Mouse (Mus musculus) macrophage (primary cell): ENCODE data around the gene Fmo1. TPM values are rescaled to one million over a fixed set of nuclear protein-coding genes. Genes with fewer than 3 reads are reported as not detected.

Source experiments
- H3K27ac ChIP-seq: fragments of 350-480 bp; formaldehyde crosslinking; 2 replicates; pipeline ENCODE4 v1.9.0; 2021
- H3K36me3 ChIP-seq: fragments of 350-480 bp; formaldehyde crosslinking; 2 replicates; pipeline ENCODE4 v1.9.0; 2021; ENCODE audit errors: inconsistent target
- H3K4me3 ChIP-seq: fragments of 350-480 bp; formaldehyde crosslinking; 2 replicates; pipeline ENCODE4 v1.9.0; 2021; ENCODE audit errors: inconsistent target
- H3K79me2 ChIP-seq: fragments of 350-480 bp; formaldehyde crosslinking; 2 replicates; pipeline ENCODE4 v1.9.0; 2021; ENCODE audit errors: inconsistent target
- WGBS: methylation state at CpG from one replicate; pipeline ENCODE4 v1.1.7; 2026; ENCODE audit warnings: inconsistent platforms; ENCODE audit not compliant: missing documents; 5-methylcytosine and 5-hydroxymethylcytosine counted together
- polyA plus RNA-seq: library from polyadenylated mRNA; stranded (reverse); fragments of 250-400 nt; gene quantifications from 3 replicates; pipeline ENCODE4 v1.2.4, GENCODE M21; 2018; ENCODE audit warnings: inconsistent platforms

Gene Fmo1
- polyA plus RNA-seq, 1 experiment from 2014 or later: not detected

- Histone ChIP-seq H3K4me3 (no peak overlapping the region), H3K36me3 (no peaks in the 10 kb centered on the region), H3K79me2 (no peaks in the 10 kb centered on the region), H3K27ac (no peak overlapping the region)
- WGBS: 98% methylated on average over 5 of the region's 9 CpGs
Measured at GRCm38 (mm10) chr1:162840211-162840610, 26.2 kb downstream of the Fmo1 start.

GRCm38 (mm10) chr1:162838976-162839375, 27.4 kb downstream of the Fmo1 start:
- WGBS: 91% methylated on average over 6 of the region's 6 CpGs
- H3K79me2 ChIP-seq: no peaks in the 10 kb centered on the region
- no peaks in the 10 kb centered on the region for H3K36me3 ChIP-seq
- no peak overlapping the region for H3K4me3 ChIP-seq
- H3K27ac ChIP-seq: no peak overlapping the region

- 89% methylated on average over 5 of the region's 5 CpGs for WGBS
- no peaks in the 10 kb centered on the region for H3K36me3 ChIP-seq
- no peak overlapping the region for H3K4me3 ChIP-seq
- H3K79me2 ChIP-seq: no peaks in the 10 kb centered on the region
- H3K27ac ChIP-seq: no peak overlapping the region
Measured at GRCm38 (mm10) chr1:162834342-162834741, 32.1 kb downstream of the Fmo1 start.

- WGBS: 89% methylated on average over 5 of the region's 5 CpGs
- H3K36me3 ChIP-seq: no peaks in the 10 kb centered on the region
Measured at GRCm38 (mm10) chr1:162832574-162832953, 33.8 kb downstream of the Fmo1 start.

GRCm38 (mm10) chr1:162831838-162832573, 34.4 kb downstream of the Fmo1 start:
- Histone ChIP-seq H3K36me3 (no peaks in the 10 kb centered on the region), H3K4me3 (no peak overlapping the region), H3K27ac (no peak overlapping the region), H3K79me2 (no peaks in the 10 kb centered on the region)
- WGBS: 50% methylated on average over 5 of the region's 5 CpGs

More at GRCm38 (mm10) chr1:162832574-162832953, 33.8 kb downstream of the Fmo1 start:
- Histone ChIP-seq H3K27ac (no peak overlapping the region), H3K79me2 (no peaks in the 10 kb centered on the region), H3K4me3 (no peak overlapping the region)

GRCm38 (mm10) chr1:162819280-162819679, 47.1 kb downstream of the Fmo1 start:
- WGBS: 94% methylated on average over 5 of the region's 5 CpGs
- Histone ChIP-seq H3K79me2 (no peaks in the 10 kb centered on the region), H3K36me3 (no peaks in the 10 kb centered on the region), H3K4me3 (no peak overlapping the region), H3K27ac (no peak overlapping the region)

- H3K79me2 ChIP-seq: no peaks in the 10 kb centered on the region
- no peak overlapping the region for H3K4me3 ChIP-seq
- H3K27ac ChIP-seq: no peak overlapping the region
- WGBS: 91% methylated on average over 10 of the region's 10 CpGs
- H3K36me3 ChIP-seq: no peaks in the 10 kb centered on the region
Measured at GRCm38 (mm10) chr1:162815381-162816127, 50.9 kb downstream of the Fmo1 start.

GRCm38 (mm10) chr1:162814932-162815331, 51.5 kb downstream of the Fmo1 start:
- no peaks in the 10 kb centered on the region for H3K79me2 ChIP-seq
- no peak overlapping the region for H3K27ac ChIP-seq
- H3K4me3 ChIP-seq: no peak overlapping the region
- H3K36me3 ChIP-seq: no peaks in the 10 kb centered on the region
- 74% methylated on average over 2 of the region's 4 CpGs for WGBS

- no peaks in the 10 kb centered on the region for H3K36me3 ChIP-seq
- no peak within 1 kb of the TSS for H3K4me3 ChIP-seq
- H3K27ac ChIP-seq: no peak within 1 kb of the TSS
- 49% methylated on average over 8 of the region's 8 CpGs for WGBS
- no peaks in the 10 kb centered on the region for H3K79me2 ChIP-seq
Measured at GRCm38 (mm10) chr1:162813836-162814156, 52.6 kb downstream of the Fmo1 start, which contains the start of gene Fmo4. Gene Fmo4, minus strand, starts transcription at chr1:162813972.

- Histone ChIP-seq H3K4me3 (no peak overlapping the region), H3K36me3 (no peaks in the 10 kb centered on the region), H3K27ac (no peak overlapping the region), H3K79me2 (no peaks in the 10 kb centered on the region)
- 88% methylated on average over 9 of the region's 9 CpGs for WGBS
Measured at GRCm38 (mm10) chr1:162813143-162813835, 53.1 kb downstream of the Fmo1 start.

GRCm38 (mm10) chr1:162808541-162808940, 57.9 kb downstream of the Fmo1 start:
- Histone ChIP-seq H3K79me2 (no peaks in the 10 kb centered on the region), H3K27ac (no peak overlapping the region), H3K36me3 (no peaks in the 10 kb centered on the region), H3K4me3 (no peak overlapping the region)
- WGBS: 92% methylated on average over 3 of the region's 3 CpGs

- no peaks in the 10 kb centered on the region for H3K79me2 ChIP-seq
- H3K27ac ChIP-seq: no peak overlapping the region
- H3K4me3 ChIP-seq: no peak overlapping the region
- H3K36me3 ChIP-seq: no peaks in the 10 kb centered on the region
- 90% methylated on average over 5 of the region's 5 CpGs for WGBS
Measured at GRCm38 (mm10) chr1:162807441-162807840, 59.0 kb downstream of the Fmo1 start.

- H3K36me3 ChIP-seq: no peaks in the 10 kb centered on the region
- WGBS: 66% methylated on average over 5 of the region's 5 CpGs
- H3K4me3 ChIP-seq: no peak overlapping the region
- no peak overlapping the region for H3K27ac ChIP-seq
- no peaks in the 10 kb centered on the region for H3K79me2 ChIP-seq
Measured at GRCm38 (mm10) chr1:162805011-162805410, 61.4 kb downstream of the Fmo1 start.

GRCm38 (mm10) chr1:162796441-162796840, 70.0 kb downstream of the Fmo1 start:
- Histone ChIP-seq H3K79me2 (no peaks in the 10 kb centered on the region), H3K4me3 (no peak overlapping the region), H3K36me3 (no peaks in the 10 kb centered on the region), H3K27ac (no peak overlapping the region)
